Mouse (Mus musculus): Measurements from ENCODE around the gene Bud23. TPM values are rescaled to one million over a fixed set of nuclear protein-coding genes. Genes with fewer than 3 reads are reported as not detected.
A peak's percentile ranks its signal among the peaks of the same experiment; 100 is the strongest.
"Not testable (repeated sequence)": the region's sequence is repeated elsewhere in the genome, so short reads cannot be mapped to it uniquely, and the experiment has no call there.

The Bud23 gene
- 121 and 137 TPM in 2 replicates for polyA plus RNA-seq (2015; fragmentation: Nextera tagmentation; extraction: Ambion mirVana)

DNA sequence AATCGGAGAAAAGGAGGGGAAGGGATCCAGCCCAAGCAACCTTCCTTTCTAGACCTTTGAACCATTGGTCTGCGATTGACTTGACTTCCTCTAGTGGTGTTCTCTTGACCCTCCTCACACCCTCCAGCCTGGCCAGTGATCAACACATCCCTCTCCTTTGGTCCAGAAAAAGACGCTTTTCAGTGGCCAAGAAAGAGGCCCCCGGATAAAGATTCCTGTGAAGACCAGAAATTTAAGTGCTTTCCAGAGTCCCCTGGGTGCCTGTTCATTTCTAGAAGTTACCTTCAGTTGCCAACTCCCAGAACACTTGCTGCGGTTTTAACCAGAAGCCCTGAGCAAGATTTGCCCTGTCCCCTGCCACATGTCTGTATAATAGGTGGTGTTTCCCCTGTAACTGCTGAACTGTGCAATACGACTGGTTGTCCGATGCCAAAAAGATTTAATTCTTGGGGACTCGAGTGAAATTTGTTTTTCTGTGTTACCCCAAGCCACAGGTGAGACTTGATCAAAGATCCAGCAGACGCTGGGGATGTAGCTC lies at the start of gene Bud23:
TSS of gene Bud23 (minus strand) at position 51 of the 538 bp plus-strand sequence.
- Histone ChIP-seq H3K36me3 (peaks cover 52% of the 10 kb centered on the region), H3K9ac (peak within 1 kb of the TSS; percentile 88), H3K4me2 (peak within 1 kb of the TSS; percentile 95), H3K4me1 (peaks cover 25% of the 10 kb centered on the region), H3K4me3 (replicated peaks) (peak within 1 kb of the TSS; percentile 88), H3K27ac (peak within 1 kb of the TSS; percentile 70)
- 76% methylated on average over 9 of the region's 9 CpGs for WGBS
- ATAC-seq (replicated peaks; ENCODE audit: low FRiP score); H3K9me3 ChIP-seq (replicated peaks); H3K27me3 ChIP-seq: not testable (repeated sequence)

DNA sequence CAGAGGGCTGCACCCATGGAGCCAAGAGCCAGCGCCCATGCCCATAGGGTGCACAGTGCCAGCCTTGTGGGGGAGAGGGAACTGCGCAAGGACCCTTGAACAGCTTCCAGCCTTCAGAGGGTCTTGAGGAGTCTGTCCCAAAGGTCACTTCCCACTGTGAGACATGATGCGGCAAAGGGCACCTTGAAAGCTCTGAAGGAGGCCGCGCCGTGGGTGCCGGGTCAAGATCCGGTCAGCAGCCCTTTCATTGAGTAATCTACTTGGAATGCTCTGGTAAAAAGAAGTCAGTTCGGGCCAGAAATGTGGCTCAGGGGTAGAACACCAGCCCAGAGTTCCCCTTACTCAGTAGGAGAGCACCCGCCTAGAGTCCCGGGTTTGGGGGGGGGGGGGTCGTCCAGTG lies 49.0 kb upstream of the Bud23 start:
- ATAC-seq (replicated peaks; ENCODE audit: low FRiP score), result no peak
- H3K9ac ChIP-seq, result no peak overlapping the region
- 91% methylated on average over 11 of the region's 12 CpGs for WGBS

DNA sequence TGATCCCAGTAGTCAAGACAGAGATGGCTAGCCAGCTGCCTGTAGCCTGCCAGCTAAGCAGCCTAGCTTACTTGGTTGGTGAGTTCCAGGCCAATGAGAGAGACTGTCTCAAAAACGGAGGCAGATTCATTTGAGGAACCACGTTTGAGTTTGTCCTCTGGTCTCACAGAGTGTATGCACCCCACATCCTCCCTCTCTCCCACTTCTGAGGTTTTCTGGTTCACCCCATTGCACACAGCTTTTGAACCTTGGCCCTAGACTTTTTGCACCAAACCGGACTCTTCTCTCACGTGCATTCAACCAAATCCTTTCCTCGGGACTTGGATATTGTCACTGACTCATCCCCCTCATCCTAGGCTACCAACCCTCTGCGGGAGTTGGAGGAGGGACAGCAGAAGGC lies 45.2 kb upstream of the Bud23 start:
- Histone ChIP-seq H3K27ac (no peak overlapping the region), H3K27me3 (peaks cover 47% of the 10 kb centered on the region), H3K9ac (no peak overlapping the region), H3K4me2 (no peak overlapping the region), H3K9me3 (replicated peaks) (no peaks in the 10 kb centered on the region), H3K4me3 (replicated peaks) (no peak overlapping the region), H3K36me3 (no peaks in the 10 kb centered on the region), H3K4me1 (peaks cover 28% of the 10 kb centered on the region)
- WGBS, result 46% methylated on average over 6 of the region's 6 CpGs
- ATAC-seq (replicated peaks; ENCODE audit: low FRiP score), result no peak

More for the DNA sequence above, 49.0 kb upstream of the Bud23 start:
- Histone ChIP-seq H3K9me3 (replicated peaks) (no peaks in the 10 kb centered on the region), H3K4me3 (replicated peaks) (no peak overlapping the region), H3K4me1 (peaks cover 6% of the 10 kb centered on the region; the same call in 1 of the 2 replicates), H3K36me3 (no peaks in the 10 kb centered on the region), H3K27me3 (peaks cover 10% of the 10 kb centered on the region), H3K4me2 (no peak overlapping the region), H3K27ac (no peak overlapping the region)

DNA sequence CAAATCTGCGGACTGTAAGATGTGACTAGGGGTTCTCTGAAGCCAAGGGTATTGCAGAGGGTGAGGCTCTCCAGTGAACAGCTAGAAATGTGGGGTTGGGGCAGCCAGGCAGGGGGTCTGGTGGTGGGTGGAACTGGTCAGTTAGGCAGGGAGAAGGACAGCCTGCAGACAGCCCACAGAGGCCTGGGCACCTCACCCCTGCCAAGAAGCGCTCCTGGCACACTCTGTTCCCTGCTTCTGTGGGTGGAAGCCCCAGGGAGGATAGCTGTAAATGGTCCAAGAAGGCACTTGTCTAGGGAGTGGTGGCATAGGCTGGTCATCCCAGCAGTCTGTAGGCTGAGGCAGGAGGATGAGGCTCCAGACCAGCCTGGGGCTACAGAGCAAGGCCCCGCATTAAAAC lies 44.7 kb upstream of the Bud23 start:
- ATAC-seq (replicated peaks; ENCODE audit: low FRiP score), result no peak
- WGBS, result 92% methylated on average over 3 of the region's 3 CpGs
- H3K27me3 ChIP-seq, result peaks cover 51% of the 10 kb centered on the region

DNA sequence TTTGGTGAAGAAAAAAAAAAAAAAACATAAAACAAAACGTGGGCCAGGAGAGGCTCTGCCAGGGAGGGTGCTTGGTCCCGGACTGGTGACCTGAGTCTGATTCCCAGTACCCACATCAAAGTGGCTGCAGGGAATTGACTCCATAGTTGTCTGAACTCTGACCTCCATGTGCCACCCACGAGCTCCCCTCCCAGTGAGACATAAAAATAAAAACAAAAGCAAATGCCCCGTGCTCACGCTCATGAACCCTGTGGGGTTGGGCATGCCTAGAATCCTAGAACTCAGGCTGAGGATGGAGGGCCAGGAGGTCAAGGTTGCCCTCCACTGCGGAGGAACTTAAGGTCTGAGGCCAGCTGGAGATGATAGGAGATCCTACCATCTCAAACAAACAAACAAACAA lies 44.3 kb upstream of the Bud23 start:
- WGBS, result 50% methylated on average over 6 of the region's 6 CpGs

More for the DNA sequence above, 44.7 kb upstream of the Bud23 start:
- Histone ChIP-seq H3K4me1 (peaks cover 28% of the 10 kb centered on the region), H3K36me3 (no peaks in the 10 kb centered on the region), H3K9ac (no peak overlapping the region), H3K9me3 (replicated peaks) (no peaks in the 10 kb centered on the region), H3K4me3 (replicated peaks) (no peak overlapping the region), H3K4me2 (no peak overlapping the region), H3K27ac (no peak overlapping the region)

DNA sequence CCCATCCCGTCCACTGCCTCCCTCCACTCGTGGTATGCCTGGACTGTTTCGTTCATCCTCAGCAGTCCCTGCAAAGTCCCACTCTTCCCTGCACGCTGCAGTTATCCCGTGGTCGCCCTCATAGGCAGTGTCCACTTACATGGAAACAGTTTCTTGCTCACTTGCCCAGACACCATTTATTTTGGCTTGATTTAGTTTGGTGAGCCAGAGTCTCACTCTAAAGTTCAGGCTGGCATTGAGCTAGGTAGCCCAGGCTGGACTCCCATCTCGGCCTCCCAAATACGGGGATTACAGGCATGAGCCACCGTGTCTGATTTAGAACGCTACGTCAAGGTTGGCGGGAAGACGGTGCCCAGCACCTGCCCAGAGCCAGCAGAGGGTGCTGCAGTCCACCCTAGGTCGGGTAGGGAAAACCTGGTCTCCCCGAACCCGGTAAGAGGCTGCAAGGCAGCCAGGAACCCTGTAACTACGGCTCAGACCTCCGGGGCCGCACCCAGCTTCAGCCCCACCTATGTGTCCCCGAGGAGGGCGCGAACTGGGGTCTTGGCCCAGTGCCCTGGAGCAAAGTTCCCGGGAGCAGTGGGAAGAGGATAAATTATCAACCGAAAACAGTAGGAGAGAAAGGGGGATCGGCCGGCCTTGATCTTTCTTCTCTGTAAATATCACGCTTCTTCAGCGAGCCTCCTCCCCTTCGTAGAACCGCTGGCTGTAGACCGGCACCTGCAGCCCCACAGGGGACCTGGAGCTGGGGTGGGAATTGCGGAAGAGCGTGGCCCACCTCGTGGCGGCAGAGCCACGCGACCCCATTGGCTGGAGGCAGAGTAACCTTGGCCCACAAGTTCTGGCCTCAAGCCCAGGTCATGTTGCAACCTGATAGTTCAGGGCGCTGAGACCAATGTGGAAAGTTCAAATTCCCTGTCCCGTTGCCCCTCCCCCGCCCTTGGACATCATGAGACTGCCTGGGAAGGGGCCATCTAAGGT lies 43.1 kb upstream of the Bud23 start:
- Histone ChIP-seq H3K4me3 (replicated peaks) (peak overlapping the region; percentile 57), H3K9me3 (replicated peaks) (no peaks in the 10 kb centered on the region), H3K27ac (0 out of 2 replicates have a peak overlapping the region, but pooled peaks have one; percentile 37), H3K9ac (peak overlapping the region; percentile 55; the same call in 1 of the 2 replicates), H3K4me1 (peaks cover 28% of the 10 kb centered on the region), H3K4me2 (peak overlapping the region; percentile 97), H3K27me3 (peaks cover 52% of the 10 kb centered on the region), H3K36me3 (no peaks in the 10 kb centered on the region)
- WGBS, result 7% methylated on average over 40 of the region's 40 CpGs
- ATAC-seq (replicated peaks; ENCODE audit: low FRiP score), result 0 out of 2 replicates have a peak, but pooled peaks have one; percentile 20

More for the DNA sequence above, 44.3 kb upstream of the Bud23 start:
- ATAC-seq (replicated peaks; ENCODE audit: low FRiP score), result no peak
- no peak overlapping the region for H3K4me2 ChIP-seq
- H3K27me3 ChIP-seq, result peaks cover 52% of the 10 kb centered on the region
- H3K4me3 ChIP-seq (replicated peaks), result no peak overlapping the region
- H3K9me3 ChIP-seq (replicated peaks), result no peaks in the 10 kb centered on the region
- peaks cover 28% of the 10 kb centered on the region for H3K4me1 ChIP-seq
- no peak overlapping the region for H3K27ac ChIP-seq
- no peak overlapping the region for H3K9ac ChIP-seq
- H3K36me3 ChIP-seq, result no peaks in the 10 kb centered on the region

DNA sequence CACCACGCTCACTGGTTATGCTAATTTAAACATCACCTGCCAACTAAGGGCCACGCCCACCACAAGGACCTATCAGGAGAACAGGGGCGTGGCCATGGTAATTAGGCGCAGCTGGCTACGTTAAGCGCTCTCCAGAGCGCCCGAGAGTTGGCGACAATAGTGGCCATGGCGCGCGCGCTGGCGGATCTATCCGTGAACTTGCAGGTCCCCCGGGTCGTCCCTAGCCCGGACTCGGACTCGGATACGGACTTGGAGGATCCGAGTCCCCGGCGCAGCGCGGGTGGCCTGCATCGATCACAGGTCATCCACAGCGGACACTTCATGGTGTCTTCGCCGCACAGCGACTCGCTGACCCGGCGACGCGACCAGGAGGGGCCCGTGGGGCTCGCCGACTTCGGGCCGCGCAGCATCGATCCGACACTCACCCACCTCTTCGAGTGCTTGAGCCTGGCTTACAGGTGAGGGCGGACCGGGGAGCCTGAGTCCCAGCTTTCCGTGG lies 42.0 kb upstream of the Bud23 start:
- Histone ChIP-seq H3K36me3 (no peaks in the 10 kb centered on the region), H3K4me2 (peak overlapping the region; percentile 97), H3K9me3 (replicated peaks) (no peaks in the 10 kb centered on the region), H3K9ac (peak overlapping the region; percentile 55), H3K4me3 (replicated peaks) (peak overlapping the region; percentile 57), H3K27me3 (peaks cover 52% of the 10 kb centered on the region), H3K4me1 (peaks cover 28% of the 10 kb centered on the region), H3K27ac (no peak overlapping the region)
- peak; percentile 84 for ATAC-seq (replicated peaks; ENCODE audit: low FRiP score)
- WGBS, result under 1% methylated on average over 48 of the region's 48 CpGs

DNA sequence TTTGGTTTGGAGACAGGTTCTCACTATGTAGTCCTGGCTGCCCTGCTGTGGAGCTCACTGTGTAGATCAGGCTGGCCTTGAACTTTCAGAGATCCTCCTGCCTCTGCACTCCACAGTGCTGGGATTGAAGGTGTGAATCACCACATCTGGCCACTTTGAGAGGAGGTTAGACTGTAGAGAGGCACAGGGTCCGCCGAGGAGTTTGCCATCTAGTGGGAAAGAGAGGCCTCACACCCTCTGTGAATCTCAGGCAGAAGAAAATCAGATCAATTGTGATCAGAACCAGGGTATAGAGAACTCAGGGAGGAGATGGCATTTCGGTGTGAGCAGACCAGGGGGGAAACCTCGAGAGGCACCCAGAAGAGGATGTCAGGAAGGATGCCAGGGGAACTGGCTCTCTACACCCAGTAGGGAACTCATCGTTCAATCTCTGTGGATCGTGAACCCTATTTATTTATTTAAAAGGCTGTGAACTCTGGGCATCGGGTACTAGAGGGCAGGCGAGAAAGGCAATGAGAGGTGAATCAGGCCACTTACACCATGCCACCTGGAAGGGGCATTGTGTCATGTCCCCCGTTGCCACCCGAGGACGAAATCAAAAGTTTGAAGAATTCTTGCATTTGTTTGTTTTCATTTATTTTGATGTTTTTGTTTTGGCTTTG lies 39.4 kb upstream of the Bud23 start:
- WGBS, result 62% methylated on average over 11 of the region's 11 CpGs
- Histone ChIP-seq H3K9ac (no peak overlapping the region), H3K27me3 (peaks cover 50% of the 10 kb centered on the region), H3K4me1 (peaks cover 25% of the 10 kb centered on the region), H3K4me2 (no peak overlapping the region), H3K4me3 (replicated peaks) (no peak overlapping the region), H3K36me3 (no peaks in the 10 kb centered on the region), H3K9me3 (replicated peaks) (no peaks in the 10 kb centered on the region), H3K27ac (no peak overlapping the region)
- ATAC-seq (replicated peaks; ENCODE audit: low FRiP score), result no peak

DNA sequence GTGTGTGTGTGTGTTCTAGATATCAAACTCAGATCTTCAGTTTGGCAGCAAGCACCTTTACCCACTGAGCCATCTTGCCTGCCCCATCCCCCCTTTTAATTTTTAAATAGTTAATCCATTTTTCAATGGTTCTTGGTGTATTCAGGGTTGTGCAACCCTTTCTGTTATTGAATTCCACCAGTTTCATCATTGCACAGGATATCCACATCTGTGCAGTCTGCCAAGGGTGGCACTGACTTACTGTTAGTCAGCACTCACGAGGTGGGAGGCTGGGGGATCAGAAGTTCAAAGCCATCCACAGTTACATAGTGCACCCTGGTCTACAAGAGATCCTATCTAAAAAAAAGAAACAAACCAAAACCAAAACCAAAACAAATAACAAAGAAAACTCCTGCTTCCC lies 36.2 kb upstream of the Bud23 start:
- Histone ChIP-seq H3K4me1 (no peaks in the 10 kb centered on the region), H3K27me3 (peaks cover 19% of the 10 kb centered on the region), H3K4me3 (replicated peaks) (no peak overlapping the region), H3K4me2 (no peak overlapping the region), H3K9ac (no peak overlapping the region), H3K27ac (no peak overlapping the region), H3K9me3 (replicated peaks) (no peaks in the 10 kb centered on the region), H3K36me3 (no peaks in the 10 kb centered on the region)
- ATAC-seq (replicated peaks; ENCODE audit: low FRiP score), result no peak
- WGBS, result 63% methylated on average over 1 of the region's 1 CpGs

DNA sequence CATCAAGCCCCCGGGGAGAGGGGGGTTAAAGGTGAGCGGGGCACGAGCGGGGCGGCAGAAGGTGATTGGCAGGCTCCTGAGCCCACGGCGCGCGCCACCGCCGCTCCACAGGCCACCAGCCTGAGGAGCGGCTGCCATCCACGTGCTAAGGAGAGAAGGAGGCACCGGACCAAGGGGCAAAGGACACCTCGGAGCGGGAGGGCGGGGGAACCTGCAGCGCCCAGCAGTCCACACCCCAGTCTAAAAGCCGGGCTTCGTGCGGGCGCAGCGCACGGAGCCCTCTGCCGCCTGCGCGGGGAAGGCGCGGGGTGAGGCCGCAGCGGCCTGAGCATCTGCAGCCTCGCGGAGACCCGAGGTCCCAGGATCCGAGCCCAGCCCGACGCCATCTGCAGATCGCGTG lies 24.9 kb upstream of the Bud23 start, which contains the start of gene Mlxipl:
TSS of gene Mlxipl (plus strand) at position 238 of the 400 bp plus-strand sequence.
- H3K9ac ChIP-seq, result no peak within 1 kb of the TSS
- peak within 1 kb of the TSS; percentile 57 for H3K4me2 ChIP-seq
- no peak within 1 kb of the TSS for H3K27ac ChIP-seq
- 0 out of 2 replicates have a peak, but pooled peaks have one; percentile 12 for ATAC-seq (replicated peaks; ENCODE audit: low FRiP score)
- H3K4me3 ChIP-seq (replicated peaks), result peak within 1 kb of the TSS; percentile 26
- H3K27me3 ChIP-seq, result peaks cover 76% of the 10 kb centered on the region
- H3K36me3 ChIP-seq, result no peaks in the 10 kb centered on the region
- H3K9me3 ChIP-seq (replicated peaks), result no peaks in the 10 kb centered on the region
- WGBS, result 2% methylated on average over 39 of the region's 39 CpGs
- peaks cover 7% of the 10 kb centered on the region; the same call in 1 of the 2 replicates for H3K4me1 ChIP-seq

DNA sequence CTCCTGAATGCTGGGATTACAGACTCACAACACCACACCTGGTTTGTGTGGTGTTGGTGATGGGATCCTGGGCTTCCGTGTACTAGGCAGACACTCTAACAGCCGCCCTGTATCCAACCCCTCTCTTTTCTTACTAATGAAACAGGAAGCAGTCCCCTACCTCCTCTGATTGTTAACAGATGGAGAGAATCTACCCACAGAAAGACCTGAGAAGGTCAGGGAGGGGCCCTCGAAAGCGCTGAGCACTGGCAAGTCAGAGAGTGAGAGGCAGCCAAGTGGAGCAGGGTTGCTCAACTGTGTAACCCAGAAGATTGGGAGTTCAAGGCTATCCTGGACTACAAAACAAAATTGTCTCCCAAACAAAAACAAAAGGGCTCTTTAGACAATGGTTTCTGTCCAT lies 22.1 kb upstream of the Bud23 start:
- Histone ChIP-seq H3K4me1 (peaks cover 7% of the 10 kb centered on the region; the same call in 1 of the 2 replicates), H3K36me3 (no peaks in the 10 kb centered on the region), H3K27me3 (peaks cover 60% of the 10 kb centered on the region), H3K9ac (no peak overlapping the region), H3K9me3 (replicated peaks) (no peaks in the 10 kb centered on the region), H3K4me2 (no peak overlapping the region), H3K4me3 (replicated peaks) (no peak overlapping the region), H3K27ac (no peak overlapping the region)
- WGBS, result 33% methylated on average over 4 of the region's 4 CpGs
- ATAC-seq (replicated peaks; ENCODE audit: low FRiP score), result no peak

Data from kidney, embryonic 15.5 days (tissue).